Mouse (Mus musculus) cerebellum, adult 8-10 months (tissue): ENCODE data around the gene 1190007I07Rik.

Experiments used
- DNase-seq: peaks from one replicate; pipeline ENCODE4 v3.0.0; 2022

The 1190007I07Rik gene

GRCm38 (mm10) chr10:82622671-82623552 lies at the start of gene 1190007I07Rik:
1190007I07Rik (minus strand) TSS chr10:82623228.
- peak; percentile 87 for DNase-seq

- no peak for DNase-seq
These were observed 47.2 kb upstream of the 1190007I07Rik start for GRCm38 (mm10) chr10:82670205-82670604.

GRCm38 (mm10) chr10:82666436-82667234 lies 43.6 kb upstream of the 1190007I07Rik start:
- peak; percentile 89 for DNase-seq

DNA sequence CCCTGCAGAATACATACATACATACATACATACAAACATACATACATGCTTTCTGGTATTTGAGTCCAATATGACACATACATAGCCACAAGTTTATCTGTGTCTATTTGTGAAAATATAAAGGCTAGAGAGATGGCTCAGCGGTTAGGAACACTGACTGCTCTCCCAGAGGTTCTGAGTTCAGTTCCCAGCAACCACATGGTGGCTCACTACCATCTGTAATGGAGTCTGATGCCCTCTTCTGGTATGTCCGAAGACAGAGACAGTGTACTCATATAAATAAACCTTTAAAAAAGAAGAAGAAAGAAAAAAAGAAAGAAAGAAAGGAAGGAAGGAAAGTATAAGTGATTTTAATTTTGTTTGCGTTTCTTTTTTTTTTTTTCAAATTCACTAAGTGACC lies 42.9 kb upstream of the 1190007I07Rik start:
- DNase-seq: no peak

DNA sequence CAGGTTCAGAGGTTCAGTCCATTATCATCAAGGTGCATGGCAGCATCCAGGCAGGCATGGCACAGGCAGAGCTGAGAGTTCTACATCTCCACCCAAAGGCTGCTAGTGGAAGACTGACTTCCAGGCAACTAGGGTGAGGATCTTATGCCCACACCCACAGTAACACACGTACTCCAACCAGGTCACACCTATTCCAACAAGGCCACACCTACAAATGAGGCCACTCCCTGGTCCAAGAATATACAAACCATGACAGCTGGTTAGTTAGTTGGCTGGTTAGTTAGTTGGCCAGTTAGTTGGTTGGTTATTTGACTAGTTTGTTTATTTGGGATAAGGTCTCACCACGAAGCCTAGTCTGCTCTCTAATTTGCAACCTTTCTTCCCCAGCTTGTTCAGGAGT lies 40.3 kb upstream of the 1190007I07Rik start:
- DNase-seq: no peak

DNA sequence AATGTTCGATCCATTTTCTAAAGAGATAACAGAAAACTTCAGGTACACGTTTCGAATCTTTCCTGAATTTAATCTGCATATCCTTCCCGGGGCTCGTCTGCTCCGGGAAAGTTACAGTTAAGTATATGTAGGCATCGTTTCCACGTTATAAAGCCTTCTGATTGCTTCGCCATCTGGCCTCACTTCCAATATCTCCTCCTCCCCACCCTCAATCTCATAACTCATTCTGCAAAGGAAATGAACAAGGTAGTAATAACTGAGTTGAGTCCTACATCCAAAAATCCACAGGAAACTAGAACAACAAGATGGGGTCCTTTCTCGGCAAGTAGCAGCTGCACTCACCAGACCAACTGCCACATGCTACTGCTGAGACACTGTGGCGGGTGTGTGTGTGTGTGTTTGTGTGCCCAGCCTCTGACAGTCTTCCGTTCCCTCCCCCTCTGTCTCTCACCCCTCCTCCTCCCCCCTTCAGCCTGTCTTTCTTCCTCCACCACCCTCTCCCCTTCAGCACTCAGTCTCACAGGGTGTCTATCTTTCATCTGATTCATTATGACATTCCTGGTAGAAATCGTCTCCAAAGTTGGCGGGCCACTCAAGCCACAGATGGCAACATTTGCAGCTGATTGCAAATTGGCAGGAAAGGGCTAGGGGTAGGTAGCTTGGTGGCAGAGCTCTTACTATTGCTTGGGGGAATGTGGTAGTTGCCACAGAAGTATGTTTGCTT lies 39.4 kb upstream of the 1190007I07Rik start:
- peak; percentile 70 for DNase-seq

- no peak for DNase-seq
These were observed 38.8 kb upstream of the 1190007I07Rik start for GRCm38 (mm10) chr10:82661820-82662219.

DNA sequence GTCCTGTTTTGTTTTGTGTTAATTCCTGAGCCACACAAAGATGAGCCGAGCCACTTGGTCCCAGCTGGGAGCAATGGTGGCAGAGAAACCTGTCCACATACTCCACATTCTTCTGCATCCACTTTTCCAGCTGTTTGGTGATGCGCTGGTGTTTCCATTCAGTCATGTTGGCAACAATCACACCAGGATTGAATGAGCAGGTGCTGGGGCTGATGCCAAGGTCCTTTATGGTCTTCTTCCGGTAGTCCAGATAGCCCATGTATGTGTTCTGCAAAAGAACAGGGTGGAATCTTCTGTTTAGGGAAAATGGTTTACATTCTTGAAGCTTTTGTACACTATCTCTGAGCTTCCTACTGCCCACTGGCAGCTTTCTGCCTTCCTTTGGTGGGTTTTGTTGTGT lies 31.6 kb upstream of the 1190007I07Rik start:
- no peak for DNase-seq

- DNase-seq: no peak
These were observed 29.6 kb upstream of the 1190007I07Rik start for GRCm38 (mm10) chr10:82652625-82653024.

DNA sequence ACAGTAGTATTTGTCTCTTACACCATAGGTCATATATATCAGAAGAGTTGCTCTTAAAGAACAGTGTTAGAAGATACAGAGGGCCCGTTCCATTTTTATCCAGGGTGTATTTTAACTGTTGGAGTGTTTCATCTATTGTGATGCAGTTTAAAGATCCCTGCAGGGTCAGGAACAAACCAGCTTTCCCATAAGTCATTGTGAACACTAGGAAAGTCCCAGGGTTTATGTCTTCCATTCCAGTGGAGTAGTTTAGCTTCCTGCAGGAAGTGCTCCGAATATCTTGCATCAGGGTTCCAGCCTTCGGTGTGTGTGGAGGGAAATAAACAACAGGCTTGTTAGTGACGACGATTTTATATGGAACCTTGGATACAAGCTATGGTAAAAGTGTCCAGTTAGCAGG lies 28.2 kb upstream of the 1190007I07Rik start:
- DNase-seq: no peak

DNA sequence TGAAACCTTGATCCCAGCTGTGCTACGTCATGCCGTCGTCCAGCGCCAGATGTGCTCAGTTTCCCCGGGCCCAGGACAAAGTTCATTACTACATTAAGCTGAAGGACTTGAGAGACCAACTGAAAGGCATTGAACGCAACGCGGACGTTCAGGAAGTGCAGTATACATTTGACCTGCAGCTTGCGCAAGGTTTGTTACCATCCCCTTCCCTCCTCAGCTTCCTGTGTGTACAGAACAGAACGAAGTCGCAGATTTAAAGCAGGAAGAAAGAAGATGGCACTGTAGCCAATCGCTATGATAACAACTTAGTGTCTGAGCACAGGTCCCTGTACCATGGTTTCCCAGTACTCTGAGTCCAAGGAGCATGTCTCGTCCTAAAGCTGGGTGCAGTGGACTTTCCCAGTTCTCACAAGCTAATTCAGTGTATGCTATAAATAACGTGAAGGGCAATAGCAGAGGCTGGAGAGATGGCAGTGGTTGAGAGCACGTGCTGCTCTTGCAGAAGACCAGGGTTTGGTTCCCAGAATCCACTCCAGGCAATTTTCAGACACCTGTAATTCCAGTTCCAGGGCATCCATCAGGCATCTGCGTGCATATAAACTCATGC lies 24.3 kb upstream of the 1190007I07Rik start:
- no peak for DNase-seq

DNA sequence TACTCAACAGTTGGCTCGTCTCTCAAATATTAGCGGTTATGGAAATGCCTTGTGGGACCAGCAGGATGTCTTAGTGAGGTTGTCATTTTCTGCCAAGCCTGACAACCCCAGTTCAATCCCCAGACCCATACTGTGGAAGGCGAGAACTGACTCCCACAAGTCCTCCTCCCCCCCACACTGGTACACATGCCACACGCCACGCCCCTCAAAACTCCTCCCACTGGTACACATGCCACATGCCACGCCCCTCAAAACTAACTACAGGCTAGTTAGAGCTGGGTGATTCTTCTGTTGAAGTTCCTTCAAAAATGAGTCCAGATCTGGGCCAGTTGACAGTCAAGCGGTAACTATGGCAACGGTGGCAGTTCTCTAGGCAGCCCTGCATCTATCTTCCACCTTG lies 23.1 kb upstream of the 1190007I07Rik start:
- no peak for DNase-seq

DNA sequence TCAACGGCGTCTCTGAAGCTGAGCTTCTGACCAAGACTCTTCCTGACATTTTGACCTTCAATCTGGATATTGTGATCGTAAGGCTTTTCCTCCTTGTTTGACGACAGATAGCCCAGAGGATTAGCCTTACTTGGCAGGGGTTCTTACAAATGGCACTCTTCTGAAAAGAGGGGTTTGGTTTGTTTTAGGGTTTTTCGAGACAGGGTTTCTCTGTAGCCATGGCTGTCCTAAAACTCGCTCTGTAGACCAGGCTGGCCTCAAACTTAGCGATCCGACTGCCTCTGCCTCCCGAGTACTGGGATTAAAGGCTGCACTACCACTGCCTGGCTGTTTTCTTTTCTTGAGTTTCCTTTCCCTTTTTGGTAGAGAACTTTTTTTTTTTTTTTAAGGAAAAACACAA lies 18.5 kb upstream of the 1190007I07Rik start:
- DNase-seq: no peak

DNA sequence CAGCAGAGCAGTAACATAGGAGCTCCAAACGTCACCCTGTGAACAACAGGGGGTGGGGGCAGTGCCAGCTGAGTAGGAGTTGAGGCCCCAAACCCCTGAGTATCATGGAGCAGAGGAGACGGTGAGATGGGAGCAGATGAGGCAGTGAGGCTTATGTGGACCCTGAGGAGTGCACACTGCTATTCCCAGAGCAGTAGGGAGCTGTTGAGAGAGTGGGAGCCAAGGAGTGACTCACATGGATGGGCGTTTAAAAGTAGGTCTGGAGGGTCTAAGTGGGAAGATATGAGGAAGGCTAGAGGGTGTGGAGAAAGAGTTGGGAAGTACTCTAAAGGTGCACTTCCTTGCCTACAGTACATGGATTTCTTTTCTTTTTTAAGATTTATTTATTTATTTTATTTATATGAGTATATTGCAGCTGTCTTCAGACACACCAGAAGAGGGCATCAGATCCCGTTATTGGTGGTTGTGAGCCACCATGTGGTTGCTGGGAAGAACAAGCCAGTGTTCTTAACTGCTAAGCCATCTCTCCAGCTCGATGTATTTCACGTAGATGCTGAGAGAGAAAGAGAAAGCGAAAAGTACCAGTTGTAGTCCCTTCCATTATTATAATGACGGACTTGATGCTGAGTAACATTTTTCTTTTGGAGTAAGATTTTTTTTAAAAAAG lies 16.1 kb upstream of the 1190007I07Rik start:
- DNase-seq: no peak

DNA sequence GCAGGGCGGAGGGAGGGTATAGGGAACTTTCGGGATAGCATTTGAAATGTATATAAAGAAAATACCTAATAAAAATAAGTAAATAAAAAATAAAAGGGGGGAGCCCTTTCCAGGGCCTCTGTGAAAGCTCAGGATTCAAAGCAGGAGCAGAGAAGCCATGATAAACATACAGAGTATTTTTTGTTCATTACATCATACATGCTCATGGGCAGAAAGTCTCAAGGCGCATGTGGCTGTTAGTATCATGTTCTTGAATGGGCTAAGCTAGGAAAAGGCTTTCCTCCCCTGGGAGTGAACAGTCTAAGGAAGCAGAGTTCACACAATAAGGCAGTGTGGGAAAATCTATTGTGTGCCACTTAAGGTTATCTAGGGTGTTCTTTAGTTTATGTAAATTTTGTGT lies 13.3 kb upstream of the 1190007I07Rik start:
- DNase-seq: no peak

DNA sequence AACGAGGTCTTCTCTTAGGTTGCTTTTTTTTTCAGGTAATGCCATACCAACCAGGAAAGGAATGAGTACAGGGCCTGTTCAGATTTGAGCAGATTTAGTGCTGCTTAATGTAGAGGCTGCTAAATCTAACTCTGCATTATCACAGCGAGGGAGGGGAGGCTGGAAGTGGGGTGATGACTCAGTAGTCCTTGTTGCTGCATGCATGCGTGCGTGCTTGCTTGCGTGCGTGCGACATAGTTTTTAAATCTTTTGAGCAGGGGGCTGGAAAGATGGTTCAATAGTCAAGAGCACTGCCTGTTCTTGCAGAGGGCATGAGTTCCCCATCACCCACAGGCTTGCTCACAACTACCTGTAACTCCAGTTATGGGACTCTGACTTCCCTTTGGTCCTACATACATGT lies 11.3 kb upstream of the 1190007I07Rik start:
- DNase-seq: no peak

DNA sequence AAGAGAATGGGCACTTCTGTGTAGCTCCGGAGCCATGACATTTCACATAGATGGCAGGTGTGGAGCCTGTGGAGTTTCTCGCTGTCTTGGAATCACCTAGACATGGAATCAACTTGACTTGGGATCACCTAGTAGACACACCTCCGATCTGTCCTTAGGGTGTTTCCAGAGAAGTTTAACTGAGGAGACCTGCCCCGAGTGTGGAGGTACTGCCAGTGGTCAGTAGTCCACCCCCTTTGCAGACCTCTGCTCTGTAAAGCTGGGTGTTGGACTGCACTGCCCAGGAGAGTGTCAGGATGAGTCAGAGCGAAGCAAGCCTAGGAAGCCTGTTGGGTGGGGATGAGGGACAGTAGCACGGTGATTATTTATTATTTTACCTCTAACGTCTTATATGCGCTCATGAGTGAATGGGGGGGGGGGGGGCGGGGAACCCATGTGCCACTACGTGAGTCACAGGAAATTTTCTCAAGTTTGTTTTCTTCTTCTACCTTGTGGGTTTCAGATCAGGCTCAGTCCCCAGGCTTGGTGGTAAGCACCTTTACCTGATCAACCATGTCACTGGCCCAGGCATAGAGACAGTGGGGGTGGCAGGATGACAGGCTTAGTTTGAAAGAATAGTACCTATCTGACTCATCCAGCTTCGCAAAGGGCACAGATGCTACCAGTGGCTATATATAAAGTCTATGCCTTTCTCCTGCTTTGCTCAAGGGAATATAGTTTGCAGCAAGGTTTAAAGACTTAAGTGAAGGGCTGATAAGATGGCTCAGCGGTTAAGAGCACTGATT lies 9.7 kb upstream of the 1190007I07Rik start:
- no peak for DNase-seq

GRCm38 (mm10) chr10:82631133-82631532 lies 8.1 kb upstream of the 1190007I07Rik start:
- no peak for DNase-seq

GRCm38 (mm10) chr10:82630497-82630896 lies 7.5 kb upstream of the 1190007I07Rik start:
- DNase-seq: no peak

- peak; percentile 86 for DNase-seq
These were observed 6.7 kb upstream of the 1190007I07Rik start, which contains the start of gene Tdg for GRCm38 (mm10) chr10:82629586-82630255. Tdg (plus strand) TSS chr10:82629828.

DNA sequence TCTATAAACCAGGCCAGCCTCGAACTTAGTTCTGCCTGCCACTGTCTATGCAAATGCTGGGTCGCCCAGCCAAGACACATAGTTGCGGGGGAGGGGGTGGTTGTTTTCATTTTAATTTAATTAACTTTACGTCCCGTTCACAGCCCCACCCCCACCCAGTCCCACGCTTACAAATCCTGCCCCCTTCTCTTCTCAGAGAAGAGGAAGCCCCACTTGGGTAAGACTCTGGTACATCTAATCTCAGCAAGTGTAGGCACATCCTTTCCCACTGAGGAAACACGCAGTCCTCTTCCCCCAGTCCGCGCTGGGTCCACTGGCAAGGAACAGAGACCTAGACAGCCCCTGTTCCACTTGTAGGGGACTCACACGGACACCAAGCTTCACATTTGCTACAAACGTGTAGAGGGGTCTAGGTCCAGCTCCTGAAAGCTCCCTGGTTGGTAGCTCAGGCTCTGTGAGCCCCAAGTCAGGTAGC lies 6.1 kb upstream of the 1190007I07Rik start:
- DNase-seq: no peak
